Mouse (Mus musculus): ENCODE measurements around the gene Nbr1.

GRCm38 (mm10) chr11:101613596-101613995, 61.6 kb downstream of the Nbr1 start:
- no peak for TF ChIP-seq CTCF (IDR thresholded peaks at IDR 0.05; ENCODE audit: extremely low read depth, insufficient read depth, low read length)
- TF ChIP-seq POLR2A (IDR thresholded peaks at IDR 0.05; ENCODE audit: extremely low read depth, insufficient read depth, low read length): no peak

All from cortical plate, adult 2 months (tissue).